Mouse (Mus musculus): ENCODE measurements around the gene Ppm1k.
"Not testable (repeated sequence)": the region's sequence is repeated elsewhere in the genome, so short reads cannot be mapped to it uniquely, and the experiment has no call there.

The Ppm1k gene

GRCm38 (mm10) chr6:57532022-57532421, 3.2 kb downstream of the Ppm1k start:
- DNase-seq (ENCODE audit: inconsistent ontology term): no peak

- no peak for DNase-seq (ENCODE audit: inconsistent ontology term)
These were observed 3.8 kb downstream of the Ppm1k start for GRCm38 (mm10) chr6:57531441-57531840.

- DNase-seq (ENCODE audit: inconsistent ontology term): no peak
These were observed 4.3 kb downstream of the Ppm1k start for GRCm38 (mm10) chr6:57531011-57531410.

- no peak for DNase-seq (ENCODE audit: inconsistent ontology term)
These were observed 5.9 kb downstream of the Ppm1k start for GRCm38 (mm10) chr6:57529336-57529845.

- DNase-seq (ENCODE audit: inconsistent ontology term): no peak
These were observed 8.3 kb downstream of the Ppm1k start for GRCm38 (mm10) chr6:57526933-57527332.

- no peak for DNase-seq (ENCODE audit: inconsistent ontology term)
These were observed 10.5 kb downstream of the Ppm1k start for GRCm38 (mm10) chr6:57524742-57525141.

GRCm38 (mm10) chr6:57520749-57521652, 14.3 kb downstream of the Ppm1k start:
- no peak for DNase-seq (ENCODE audit: inconsistent ontology term)

- DNase-seq (ENCODE audit: inconsistent ontology term): no peak
These were observed 21.3 kb downstream of the Ppm1k start for GRCm38 (mm10) chr6:57514035-57514374.

- no peak for DNase-seq (ENCODE audit: inconsistent ontology term)
These were observed 21.8 kb downstream of the Ppm1k start for GRCm38 (mm10) chr6:57513351-57514034.

GRCm38 (mm10) chr6:57511899-57512298, 23.4 kb downstream of the Ppm1k start:
- DNase-seq (ENCODE audit: inconsistent ontology term): no peak

- DNase-seq (ENCODE audit: inconsistent ontology term): no peak
These were observed 31.4 kb downstream of the Ppm1k start for GRCm38 (mm10) chr6:57503662-57504379.

GRCm38 (mm10) chr6:57499209-57499608, 36.1 kb downstream of the Ppm1k start:
- no peak for DNase-seq (ENCODE audit: inconsistent ontology term)

GRCm38 (mm10) chr6:57468161-57468560, 67.1 kb downstream of the Ppm1k start:
- not testable (repeated sequence) for DNase-seq (ENCODE audit: inconsistent ontology term)

Data from Muller cell, postnatal 12 days (primary cell).